23 mouse cellular contexts compared by ENCODE assay signal in genomic region chr16:36820016-36820415, GRCm38 (mm10). TPM values are rescaled to one million over a fixed set of nuclear protein-coding genes. Genes with fewer than 3 reads are reported as not detected.
DNase-seq lines count a peak whose midpoint lies in the region; ATAC-seq and TF ChIP-seq lines count a peak whose summit lies in the region.
"Had no signal": no experiment of that assay in that cellular context is flagged by ENCODE, and none has a peak within 500 bp of the region (broad histone marks: within the 10 kb centered on the region; RNA-seq: fewer than 3 reads in every experiment).

No protein-coding gene starts in this region.

- no peaks in the 10 kb centered on the region for H3K9me3 ChIP-seq in liver, postnatal 0 days (ENCODE audit: low read length)
- H3K9me3 ChIP-seq: G1E had no signal

- H3K27ac ChIP-seq in liver, postnatal 0 days (ENCODE audit: low read depth): no peak overlapping the region
- H3K27ac ChIP-seq in thymus, adult 2 months (ENCODE audit: control insufficient read depth, insufficient read depth, low read length): no peak overlapping the region

- no peak for ATAC-seq in liver, postnatal 0 days
- ATAC-seq: activated CD4-positive, CD25-positive, alpha-beta regulatory T cell, adult 4 months; CD4-positive, CD25-positive, alpha-beta regulatory T cell, adult 4 months; Patski had no signal

- no peak overlapping the region for H3K4me2 ChIP-seq in liver, postnatal 0 days (ENCODE audit: low read depth, low read length)

- no peak overlapping the region for H3K4me3 ChIP-seq in liver, postnatal 0 days (ENCODE audit: low read depth, low read length)
- no peak overlapping the region for H3K4me3 ChIP-seq in thymus, adult 2 months (ENCODE audit: control insufficient read depth, insufficient read depth, low read length)

- no peaks in the 10 kb centered on the region for H3K27me3 ChIP-seq in liver, postnatal 0 days (ENCODE audit: insufficient read depth, low read length)
- no peaks in the 10 kb centered on the region for H3K27me3 ChIP-seq in thymus, adult 2 months (ENCODE audit: control insufficient read depth, insufficient read depth, low read length)
- H3K27me3 ChIP-seq: CH12.LX, Patski had no signal

- no peaks in the 10 kb centered on the region for H3K36me3 ChIP-seq in liver, postnatal 0 days (replicated peaks; ENCODE audit: insufficient read depth, low read length)
- H3K36me3 ChIP-seq in thymus, adult 2 months (ENCODE audit: control insufficient read depth, insufficient read depth, low read length): no peaks in the 10 kb centered on the region
- H3K36me3 ChIP-seq: G1E had no signal

- DNase-seq in Muller cell, postnatal 12 days (ENCODE audit: inconsistent ontology term): peak; percentile 19
- DNase-seq in retina, embryonic 14.5 days (ENCODE audit: low spot score): peak; percentile 65
- DNase-seq in retina, postnatal 1 day: peak; percentile 73
- no peak for DNase-seq in liver, postnatal 0 days
- no peak for DNase-seq in embryo, embryonic 11 days
- no peak for DNase-seq in thymus, adult 2 months
- DNase-seq: adrenal gland, adult 2 months; adrenal gland, adult 8-10 months; adrenal gland, postnatal 10 days; adrenal gland, postnatal 14 days; adrenal gland, postnatal 25 days; adrenal gland, postnatal 36 days; B cell, adult 2 months; cerebellum, adult 11 months; cerebellum, adult 11-12 months; cerebellum, adult 18-20 months; cerebellum, adult 2 months had no signal

- TF ChIP-seq CTCF in liver, postnatal 0 days (IDR thresholded peaks at IDR 0.05; ENCODE audit: low read depth): no peak
- TF ChIP-seq CTCF in thymus, adult 2 months (IDR thresholded peaks at IDR 0.05; ENCODE audit: borderline replicate concordance, control insufficient read depth, extremely low read depth, insufficient read depth, low read length, poor library complexity): no peak

- WGBS in liver, postnatal 0 days (ENCODE audit: insufficient replicate concordance): 74% methylated on average over 6 of the region's 6 CpGs
- WGBS in thymus, adult 2 months: 94% methylated on average over 6 of the region's 6 CpGs

- no peak for TF ChIP-seq EP300 in liver, postnatal 0 days (IDR thresholded peaks at IDR 0.05; ENCODE audit: low read depth)

- no peaks in the 10 kb centered on the region for H3K4me1 ChIP-seq in liver, postnatal 0 days (ENCODE audit: insufficient read depth)
- no peaks in the 10 kb centered on the region for H3K4me1 ChIP-seq in thymus, adult 2 months (replicated peaks; ENCODE audit: control insufficient read depth, insufficient read depth, low read length)

- no peak overlapping the region for H3K9ac ChIP-seq in liver, postnatal 0 days (replicated peaks)

- no peak for TF ChIP-seq POLR2A in thymus, adult 2 months (IDR thresholded peaks at IDR 0.05; ENCODE audit: control insufficient read depth, extremely low read depth, insufficient read depth, low read length, poor library complexity)

RNA-seq across cellular contexts. Expression of gene Iqcb1, which starts 8.2 kb away (rescaled TPM):
- polyA plus RNA-seq in liver, postnatal 0 days (2015; fragmentation: Nextera tagmentation; extraction: Ambion mirVana): 6.8 and 7.8 TPM in 2 replicates
- 2.6 and 4.1 TPM in 2 replicates for polyA plus RNA-seq in thymus, adult 2 months (2012; rRNA removed)

RNA-seq across cellular contexts. Expression of gene Slc15a2, which starts 35.3 kb away (rescaled TPM):
- polyA plus RNA-seq in liver, postnatal 0 days (2015; fragmentation: Nextera tagmentation; extraction: Ambion mirVana): 0.20 and 1.8 TPM in 2 replicates
- 5.5 and 7.1 TPM in 2 replicates for polyA plus RNA-seq in thymus, adult 2 months (2012; rRNA removed)
- polyA plus RNA-seq: C2C12 had no signal

RNA-seq across cellular contexts. Expression of gene Eaf2, which starts 54.8 kb away (rescaled TPM):
- polyA plus RNA-seq in liver, postnatal 0 days (2015; fragmentation: Nextera tagmentation; extraction: Ambion mirVana): 0.70 and 1.3 TPM in 2 replicates
- 0.65 and 1.2 TPM in 2 replicates for polyA plus RNA-seq in thymus, adult 2 months (2012; rRNA removed)
- polyA plus RNA-seq: adrenal gland, adult 2 months had no signal

RNA-seq across cellular contexts. Expression of gene Golgb1, which starts 54.9 kb away (rescaled TPM):
- polyA plus RNA-seq in liver, postnatal 0 days (2015; fragmentation: Nextera tagmentation; extraction: Ambion mirVana): 38.7 and 42.2 TPM in 2 replicates
- polyA plus RNA-seq in thymus, adult 2 months (2012; rRNA removed): 46.6 and 47.6 TPM in 2 replicates

Comparison
In these comparisons a context has a peak if more than half of its experiments do, and no peak if none do; other contexts are left out.
1. DNase-seq: peak in Muller cell, postnatal 12 days (single experiment), retina, embryonic 14.5 days (single experiment) and retina, postnatal 1 day (single experiment); none in liver, postnatal 0 days (single experiment), embryo, embryonic 11 days (single experiment) and thymus, adult 2 months (single experiment).